Mouse (Mus musculus): ENCODE results near the gene Pus1. TPM values are rescaled to one million over a fixed set of nuclear protein-coding genes. Genes with fewer than 3 reads are reported as not detected.

The Pus1 gene
- polyA plus RNA-seq, 1 experiment from 2014 or later = 19.0 TPM

GRCm38 (mm10) chr5:110769272-110769671 is 11.2 kb downstream of the Pus1 start:
- no peak for TF ChIP-seq CTCF (IDR thresholded peaks at IDR 0.05; ENCODE audit: low read depth)
- TF ChIP-seq EP300 (IDR thresholded peaks at IDR 0.05; ENCODE audit: low read depth) = no peak
- 35% methylated on average over 4 of the region's 4 CpGs for WGBS (ENCODE audit: insufficient replicate concordance)
- Histone ChIP-seq H3K9ac (replicated peaks) (peak overlapping the region; percentile 93), H3K4me2 (ENCODE audit: low read depth, low read length) (peak overlapping the region; percentile 73), H3K36me3 (replicated peaks; ENCODE audit: insufficient read depth, low read length) (peaks cover 12% of the 10 kb centered on the region), H3K4me1 (ENCODE audit: insufficient read depth) (peaks cover 23% of the 10 kb centered on the region), H3K27ac (ENCODE audit: low read depth) (peak overlapping the region; percentile 98), H3K4me3 (ENCODE audit: low read depth, low read length) (peak overlapping the region; percentile 95), H3K9me3 (ENCODE audit: low read length) (no peaks in the 10 kb centered on the region), H3K27me3 (ENCODE audit: insufficient read depth, low read length) (no peaks in the 10 kb centered on the region)
- ATAC-seq (no peak), DNase-seq (no peak)

DNA sequence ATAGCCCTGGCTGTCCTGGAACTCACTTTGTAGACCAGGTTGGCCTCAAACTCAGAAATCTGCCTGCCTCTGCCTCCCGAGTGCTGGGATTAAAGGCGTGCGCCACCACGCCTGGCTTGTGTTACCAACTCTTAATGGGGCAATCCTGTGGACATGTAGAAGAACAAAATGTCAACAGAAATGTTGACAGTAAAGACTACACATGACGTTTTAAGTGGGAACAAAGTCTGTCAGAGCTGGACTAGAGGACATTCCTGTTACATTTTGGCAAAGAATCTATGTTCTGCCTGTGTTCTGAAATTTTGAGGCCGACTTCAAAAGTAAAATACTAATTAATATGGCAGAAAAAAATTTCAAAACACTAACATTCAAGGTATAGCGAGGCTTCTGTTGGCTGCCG is 16.6 kb downstream of the Pus1 start:
- TF ChIP-seq CTCF (IDR thresholded peaks at IDR 0.05; ENCODE audit: low read depth) (no peak), EP300 (IDR thresholded peaks at IDR 0.05; ENCODE audit: low read depth) (peak; percentile 36; the same call in 1 of the 2 replicates)
- no peaks in the 10 kb centered on the region for H3K36me3 ChIP-seq (replicated peaks; ENCODE audit: insufficient read depth, low read length)
- no peak overlapping the region for H3K4me3 ChIP-seq (ENCODE audit: low read depth, low read length)
- ATAC-seq (peak; percentile 92), DNase-seq (no peak)
- 73% methylated on average over 8 of the region's 8 CpGs for WGBS (ENCODE audit: insufficient replicate concordance)
- no peak overlapping the region for H3K4me2 ChIP-seq (ENCODE audit: low read depth, low read length)
- peaks cover 17% of the 10 kb centered on the region for H3K4me1 ChIP-seq (ENCODE audit: insufficient read depth)
- H3K27ac ChIP-seq (ENCODE audit: low read depth) = peak overlapping the region; percentile 79
- no peaks in the 10 kb centered on the region for H3K9me3 ChIP-seq (ENCODE audit: low read length)
- no peak overlapping the region for H3K9ac ChIP-seq (replicated peaks)
- H3K27me3 ChIP-seq (ENCODE audit: insufficient read depth, low read length) = no peaks in the 10 kb centered on the region

DNA sequence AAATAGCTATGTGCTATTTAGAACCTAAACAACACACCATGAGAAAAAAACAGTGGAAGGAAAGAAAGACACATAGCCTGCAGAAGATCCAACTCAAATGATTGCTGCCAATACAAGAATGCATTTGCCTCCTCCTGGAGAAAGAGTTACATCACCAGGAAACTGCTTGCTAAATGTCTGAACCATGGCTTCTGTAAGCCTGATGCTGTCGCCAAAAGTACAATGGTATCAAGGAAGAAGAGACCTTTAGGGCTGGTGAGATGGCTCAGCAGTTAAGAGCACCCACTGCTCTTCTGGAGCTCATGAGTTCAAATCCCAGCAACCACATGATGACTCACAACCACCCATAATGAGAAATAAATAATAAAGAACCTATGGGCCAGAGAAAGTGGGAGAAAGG is 35.4 kb downstream of the Pus1 start:
- Histone ChIP-seq H3K36me3 (replicated peaks; ENCODE audit: insufficient read depth, low read length) (peaks cover 16% of the 10 kb centered on the region), H3K4me1 (ENCODE audit: insufficient read depth) (no peaks in the 10 kb centered on the region), H3K9me3 (ENCODE audit: low read length) (no peaks in the 10 kb centered on the region), H3K4me2 (ENCODE audit: low read depth, low read length) (no peak overlapping the region), H3K27ac (ENCODE audit: low read depth) (no peak overlapping the region), H3K27me3 (ENCODE audit: insufficient read depth, low read length) (no peaks in the 10 kb centered on the region), H3K9ac (replicated peaks) (no peak overlapping the region), H3K4me3 (ENCODE audit: low read depth, low read length) (no peak overlapping the region)
- WGBS (ENCODE audit: insufficient replicate concordance) = 39% methylated on average over 1 of the region's 1 CpGs
- no peak for DNase-seq
- TF ChIP-seq EP300 (IDR thresholded peaks at IDR 0.05; ENCODE audit: low read depth) (no peak), CTCF (IDR thresholded peaks at IDR 0.05; ENCODE audit: low read depth) (no peak)
- no peak for ATAC-seq

DNA sequence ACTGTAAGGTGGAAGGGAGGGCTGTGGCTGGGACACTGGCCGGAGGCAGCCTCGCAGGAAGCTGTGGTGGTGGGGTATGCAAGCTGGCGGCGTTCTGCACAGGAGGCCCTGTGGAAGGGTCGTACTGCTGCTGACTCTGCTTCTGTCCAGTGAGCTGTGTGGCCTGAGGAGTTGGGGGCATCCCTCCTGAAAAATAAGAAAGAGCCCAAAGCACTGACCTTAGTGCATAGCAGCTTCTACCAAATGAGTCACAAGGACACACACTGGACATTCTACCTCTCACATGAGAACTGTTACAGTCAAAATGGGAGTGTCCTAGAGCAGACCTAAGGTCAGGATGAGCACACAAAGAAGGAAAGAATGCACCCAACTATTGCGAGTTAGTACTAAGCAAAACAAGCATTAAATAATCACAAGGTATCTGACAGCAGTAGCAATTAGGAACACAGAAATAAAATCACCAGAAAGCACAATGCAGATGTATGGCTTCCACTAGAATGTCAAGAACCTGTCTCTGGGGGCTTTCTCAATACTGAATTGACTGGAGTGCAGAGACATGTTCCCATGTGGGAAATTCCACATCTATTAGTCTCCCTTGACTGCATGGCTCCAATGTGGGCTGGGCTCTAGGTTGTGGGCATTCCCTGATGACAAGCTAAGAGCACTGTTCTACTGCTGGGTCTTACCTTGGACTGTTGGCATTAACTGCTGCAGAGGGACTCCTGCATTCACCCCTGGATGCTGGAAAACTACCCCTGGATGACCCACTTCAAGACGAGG is 40.8 kb downstream of the Pus1 start:
- peaks cover 59% of the 10 kb centered on the region for H3K36me3 ChIP-seq (replicated peaks; ENCODE audit: insufficient read depth, low read length)
- no peak for TF ChIP-seq EP300 (IDR thresholded peaks at IDR 0.05; ENCODE audit: low read depth)
- TF ChIP-seq CTCF (IDR thresholded peaks at IDR 0.05; ENCODE audit: low read depth) = no peak
- no peak for DNase-seq

GRCm38 (mm10) chr5:110735606-110736005 is 44.9 kb downstream of the Pus1 start:
- ATAC-seq (no peak), DNase-seq (no peak)
- no peak overlapping the region for H3K27ac ChIP-seq (ENCODE audit: low read depth)
- no peak overlapping the region for H3K9ac ChIP-seq (replicated peaks)
- H3K4me2 ChIP-seq (ENCODE audit: low read depth, low read length) = no peak overlapping the region
- TF ChIP-seq EP300 (IDR thresholded peaks at IDR 0.05; ENCODE audit: low read depth) (no peak), CTCF (IDR thresholded peaks at IDR 0.05; ENCODE audit: low read depth) (no peak)
- no peak overlapping the region for H3K4me3 ChIP-seq (ENCODE audit: low read depth, low read length)
- H3K4me1 ChIP-seq (ENCODE audit: insufficient read depth) = no peaks in the 10 kb centered on the region
- no peaks in the 10 kb centered on the region for H3K9me3 ChIP-seq (ENCODE audit: low read length)
- peaks cover 76% of the 10 kb centered on the region for H3K36me3 ChIP-seq (replicated peaks; ENCODE audit: insufficient read depth, low read length)
- no peaks in the 10 kb centered on the region for H3K27me3 ChIP-seq (ENCODE audit: insufficient read depth, low read length)
- WGBS (ENCODE audit: insufficient replicate concordance) = 80% methylated on average over 1 of the region's 1 CpGs

More for the DNA sequence above, 40.8 kb downstream of the Pus1 start:
- no peaks in the 10 kb centered on the region for H3K9me3 ChIP-seq (ENCODE audit: low read length)
- no peak overlapping the region for H3K4me2 ChIP-seq (ENCODE audit: low read depth, low read length)
- H3K9ac ChIP-seq (replicated peaks) = no peak overlapping the region
- no peak overlapping the region for H3K27ac ChIP-seq (ENCODE audit: low read depth)
- no peak overlapping the region for H3K4me3 ChIP-seq (ENCODE audit: low read depth, low read length)
- no peak for ATAC-seq
- H3K4me1 ChIP-seq (ENCODE audit: insufficient read depth) = no peaks in the 10 kb centered on the region
- H3K27me3 ChIP-seq (ENCODE audit: insufficient read depth, low read length) = no peaks in the 10 kb centered on the region
- WGBS (ENCODE audit: insufficient replicate concordance) = 70% methylated on average over 7 of the region's 7 CpGs

DNA sequence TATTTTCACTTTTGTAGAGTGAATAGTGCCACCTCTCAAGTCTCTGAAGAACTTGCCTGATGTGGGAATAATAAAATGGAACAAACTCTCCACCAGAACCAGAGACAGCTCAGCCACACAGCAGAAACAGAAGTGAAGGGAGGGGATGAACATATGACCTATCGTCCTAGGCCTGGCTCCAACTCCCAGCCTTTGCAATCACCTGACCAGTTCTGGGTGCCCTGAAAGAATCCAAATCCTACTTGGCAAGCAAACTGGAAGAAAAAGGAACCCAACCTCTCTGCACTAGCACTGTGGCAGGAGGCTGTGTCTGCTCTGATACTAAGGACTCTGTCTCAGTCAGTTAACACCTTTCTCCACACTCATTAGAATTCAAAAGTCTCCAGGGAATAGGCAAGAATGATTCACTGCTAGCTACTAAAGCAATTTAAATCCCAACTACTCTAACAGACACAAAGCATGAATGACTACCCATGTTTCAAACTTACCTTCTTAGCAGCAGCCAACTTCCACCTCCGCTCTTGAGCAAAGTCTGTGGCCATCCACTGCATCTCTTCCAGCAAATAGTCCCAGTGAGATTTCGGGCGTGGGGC is 47.1 kb downstream of the Pus1 start:
- no peak overlapping the region for H3K4me3 ChIP-seq (ENCODE audit: low read depth, low read length)
- H3K36me3 ChIP-seq (replicated peaks; ENCODE audit: insufficient read depth, low read length) = peaks cover 68% of the 10 kb centered on the region
- DNase-seq = no peak
- no peaks in the 10 kb centered on the region for H3K27me3 ChIP-seq (ENCODE audit: insufficient read depth, low read length)
- H3K4me2 ChIP-seq (ENCODE audit: low read depth, low read length) = no peak overlapping the region
- no peaks in the 10 kb centered on the region for H3K4me1 ChIP-seq (ENCODE audit: insufficient read depth)
- no peak for TF ChIP-seq EP300 (IDR thresholded peaks at IDR 0.05; ENCODE audit: low read depth)
- no peak for ATAC-seq
- no peak overlapping the region for H3K27ac ChIP-seq (ENCODE audit: low read depth)
- H3K9me3 ChIP-seq (ENCODE audit: low read length) = no peaks in the 10 kb centered on the region
- WGBS (ENCODE audit: insufficient replicate concordance) = 82% methylated on average over 4 of the region's 4 CpGs
- H3K9ac ChIP-seq (replicated peaks) = no peak overlapping the region
